Mouse (Mus musculus) hindbrain, embryonic 12.5 days (tissue): ENCODE results near the gene Capn10. TPM values are rescaled to one million over a fixed set of nuclear protein-coding genes. Genes with fewer than 3 reads are reported as not detected.

Experiments used
- ATAC-seq: fragments of 200-750 bp; cut with Nextera tagmentation; 2 replicates; pipeline ENCODE4 v1.8.0; 2017; ENCODE audit warnings: moderate TSS enrichment; ENCODE audit not compliant: low FRiP score
- H3K27ac ChIP-seq: fragments of 300-500 bp; sonication (generic); 2 replicates; pipeline ENCODE4 v1.5.1; 2016; ENCODE audit warnings: mild to moderate bottlenecking
- H3K27me3 ChIP-seq: fragments of 300-500 bp; sonication (generic); 2 replicates; pipeline ENCODE4 v1.6.1; 2016; ENCODE audit warnings: mild to moderate bottlenecking
- H3K36me3 ChIP-seq: fragments of 300-500 bp; sonication (generic); 2 replicates; pipeline ENCODE4 v1.6.1; 2016; ENCODE audit warnings: mild to moderate bottlenecking
- H3K4me1 ChIP-seq: fragments of 300-500 bp; sonication (generic); 2 replicates; pipeline ENCODE4 v1.6.1; 2016
- H3K4me2 ChIP-seq: fragments of 300-500 bp; sonication (generic); replicated peaks from 2 replicates; pipeline ENCODE4 v1.6.1; 2016; ENCODE audit warnings: mild to moderate bottlenecking
- H3K4me3 ChIP-seq: fragments of 300-500 bp; sonication (generic); 2 replicates; pipeline ENCODE4 v1.5.1; 2016; ENCODE audit warnings: mild to moderate bottlenecking
- H3K9ac ChIP-seq: fragments of 300-500 bp; sonication (generic); 2 replicates; pipeline ENCODE4 v1.6.1; 2016; ENCODE audit warnings: mild to moderate bottlenecking, moderate library complexity
- H3K9me3 ChIP-seq: fragments of 300-500 bp; sonication (generic); replicated peaks from 2 replicates; pipeline ENCODE4 v1.6.1; 2016; ENCODE audit warnings: mild to moderate bottlenecking
- WGBS: fragments of 180-500 bp; shearing (Covaris S2); methylation state at CpG from one replicate; pipeline ENCODE4 v1.1.7; 2016; 5-methylcytosine and 5-hydroxymethylcytosine counted together
- polyA plus RNA-seq: library from polyadenylated mRNA; unstranded; fragments of >200 nt; fragmentation: Nextera tagmentation; extraction: Ambion mirVana; gene quantifications from 2 replicates; pipeline ENCODE4 v1.2.1, GENCODE M21; 2016

The Capn10 gene
- polyA plus RNA-seq, 1 experiment from 2014 or later = 56.3 TPM

DNA sequence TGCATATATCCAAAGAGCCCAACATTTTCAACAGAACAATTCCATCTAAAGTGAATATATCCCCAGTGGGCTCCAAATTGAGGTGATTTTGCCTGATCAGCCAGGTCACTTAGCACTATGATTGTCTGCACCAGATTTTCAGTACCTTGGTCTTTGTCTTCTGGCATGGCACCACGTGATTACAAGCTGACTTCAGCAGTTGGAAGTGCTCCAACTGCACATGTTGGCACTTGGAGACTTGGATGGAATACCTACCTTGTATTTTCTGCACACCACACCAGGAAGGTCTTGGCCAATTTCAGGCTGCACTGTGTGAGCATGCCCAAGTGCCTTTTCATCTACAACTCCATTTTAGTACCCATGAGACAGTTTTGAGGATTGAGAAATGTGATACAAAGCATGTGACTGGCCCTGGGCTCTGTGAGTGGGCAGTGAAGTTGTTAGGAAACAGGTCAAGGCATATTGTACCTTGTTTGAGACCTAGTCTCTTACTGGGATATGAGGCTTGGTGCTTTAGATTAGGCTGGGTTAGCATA is 3.9 kb upstream of the Capn10 start:
- Histone ChIP-seq H3K9ac (no peak overlapping the region), H3K9me3 (no peaks in the 10 kb centered on the region), H3K36me3 (no peaks in the 10 kb centered on the region), H3K4me1 (peaks cover 8% of the 10 kb centered on the region), H3K27me3 (peaks cover 9% of the 10 kb centered on the region; the same call in 1 of the 2 replicates), H3K4me3 (no peak overlapping the region), H3K27ac (no peak overlapping the region), H3K4me2 (no peak overlapping the region)
- WGBS = 29% methylated on average over 1 of the region's 1 CpGs
- no peak for ATAC-seq

- 84% methylated on average over 4 of the region's 4 CpGs for WGBS
Measured at GRCm38 (mm10) chr1:92933611-92934010, 565 bp upstream of the Capn10 start.

DNA sequence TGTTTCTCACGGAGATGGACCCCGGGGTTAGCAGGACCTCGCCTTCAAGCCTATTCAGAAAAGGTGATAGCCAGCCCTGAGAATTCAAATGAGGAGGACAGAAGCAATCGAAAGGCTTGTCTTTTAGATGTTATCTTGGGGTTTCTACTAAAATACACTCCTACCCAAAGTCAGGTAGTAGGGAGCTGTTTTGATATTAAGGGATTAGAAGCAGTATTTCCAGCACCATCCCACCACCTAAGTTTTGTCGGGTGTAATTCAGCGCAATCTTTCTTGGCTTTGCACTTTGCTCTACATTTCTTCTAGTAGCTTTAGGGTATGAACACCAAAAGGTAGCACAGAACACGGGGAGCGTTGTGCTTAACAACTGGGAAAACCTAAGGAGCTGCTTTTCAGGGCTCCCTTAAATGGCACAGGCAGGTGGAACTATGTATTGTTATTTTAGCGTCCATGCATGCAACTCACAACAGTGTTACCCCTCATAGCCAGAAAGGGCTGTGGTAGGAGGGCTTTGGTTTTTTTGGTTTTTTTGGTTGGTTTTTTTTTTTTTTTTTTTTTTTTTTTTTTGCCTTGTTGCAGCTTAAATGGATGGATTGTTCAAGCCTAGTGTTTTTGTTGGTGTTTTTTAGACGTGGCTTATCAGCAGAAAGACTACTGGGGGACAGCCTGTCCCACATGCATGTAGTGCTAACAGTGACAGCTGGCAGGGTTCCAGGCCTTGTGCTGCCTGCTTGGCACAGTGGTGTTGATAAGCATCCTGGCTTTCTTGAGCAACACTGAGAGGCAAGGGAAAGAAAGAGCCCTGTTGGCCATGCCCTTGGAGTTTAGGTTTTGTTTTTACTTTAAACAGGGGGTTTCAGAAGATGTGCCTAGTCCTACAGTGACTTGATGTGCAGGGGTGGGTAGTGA is 1.1 kb downstream of the Capn10 start:
- peak overlapping the region; percentile 80 for H3K9ac ChIP-seq
- peaks cover 3% of the 10 kb centered on the region; the same call in 1 of the 2 replicates for H3K27me3 ChIP-seq
- H3K4me3 ChIP-seq = peak overlapping the region; percentile 84
- H3K9me3 ChIP-seq = no peaks in the 10 kb centered on the region
- peak overlapping the region; percentile 94 for H3K27ac ChIP-seq
- peak overlapping the region; percentile 84 for H3K4me2 ChIP-seq
- peaks cover 24% of the 10 kb centered on the region for H3K36me3 ChIP-seq
- H3K4me1 ChIP-seq = peaks cover 28% of the 10 kb centered on the region
- 19% methylated on average over 10 of the region's 10 CpGs for WGBS
- no peak for ATAC-seq

More at GRCm38 (mm10) chr1:92933611-92934010, 565 bp upstream of the Capn10 start:
- H3K4me2 ChIP-seq = peak overlapping the region; percentile 84
- H3K9me3 ChIP-seq = no peaks in the 10 kb centered on the region
- peak overlapping the region; percentile 94 for H3K27ac ChIP-seq
- peaks cover 7% of the 10 kb centered on the region for H3K36me3 ChIP-seq
- peaks cover 28% of the 10 kb centered on the region for H3K4me1 ChIP-seq
- H3K9ac ChIP-seq = peak overlapping the region; percentile 80
- peaks cover 3% of the 10 kb centered on the region; the same call in 1 of the 2 replicates for H3K27me3 ChIP-seq
- H3K4me3 ChIP-seq = peak overlapping the region; percentile 84
- ATAC-seq = no peak

DNA sequence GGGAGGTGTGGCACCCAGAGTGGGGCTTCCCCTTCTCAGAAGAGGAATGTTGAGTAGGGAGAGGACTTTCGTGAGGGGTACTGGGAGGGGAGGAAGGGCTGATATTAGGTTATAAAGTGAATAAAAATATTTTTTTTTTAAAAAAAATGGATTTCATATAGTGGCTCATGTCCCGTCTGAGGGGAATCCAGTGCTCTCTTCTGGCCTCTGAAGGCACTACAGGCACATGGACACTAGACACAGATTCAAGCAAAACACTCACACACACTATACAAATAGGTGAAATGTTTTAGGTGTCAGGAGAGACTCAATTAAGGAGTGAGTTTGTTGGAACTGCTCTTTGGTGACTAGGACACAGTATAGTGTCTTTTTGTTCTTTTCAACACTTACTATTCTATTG is 1.8 kb downstream of the Capn10 start:
- H3K27me3 ChIP-seq = 0 out of 2 replicates have a peak, but pooled peaks cover 3% of the 10 kb centered on the region
- WGBS = 52% methylated on average over 2 of the region's 2 CpGs
- H3K27ac ChIP-seq = no peak overlapping the region
- H3K4me3 ChIP-seq = peak overlapping the region; percentile 84
- ATAC-seq = no peak
- H3K4me1 ChIP-seq = peaks cover 28% of the 10 kb centered on the region
- H3K9ac ChIP-seq = peak overlapping the region; percentile 80
- peak overlapping the region; percentile 84 for H3K4me2 ChIP-seq
- no peaks in the 10 kb centered on the region for H3K9me3 ChIP-seq
- peaks cover 31% of the 10 kb centered on the region for H3K36me3 ChIP-seq

DNA sequence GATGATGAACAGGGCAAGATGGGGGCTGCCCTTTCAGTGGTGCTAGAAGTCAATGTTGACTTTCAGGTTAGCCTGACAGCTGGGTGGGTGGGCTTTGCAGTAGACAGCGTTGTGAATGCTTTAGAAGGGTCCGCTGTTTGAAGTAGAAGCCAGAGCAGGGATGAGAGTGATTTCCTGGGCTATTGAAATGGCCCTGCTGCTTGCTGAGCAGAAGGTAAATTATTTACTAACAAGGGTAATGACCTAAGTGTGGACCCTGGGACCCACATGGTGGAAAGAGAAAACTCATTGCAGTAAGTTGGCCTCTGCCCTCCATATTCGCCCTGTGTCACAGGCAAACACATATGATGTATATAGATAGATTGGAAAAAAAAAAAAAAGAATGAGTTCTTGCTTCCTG is 2.3 kb downstream of the Capn10 start:
- peaks cover 34% of the 10 kb centered on the region for H3K36me3 ChIP-seq
- peak overlapping the region; percentile 84 for H3K4me3 ChIP-seq
- 0 out of 2 replicates have a peak, but pooled peaks cover 3% of the 10 kb centered on the region for H3K27me3 ChIP-seq
- H3K4me2 ChIP-seq = peak overlapping the region; percentile 84
- H3K27ac ChIP-seq = no peak overlapping the region
- peak overlapping the region; percentile 80 for H3K9ac ChIP-seq
- ATAC-seq = no peak
- peaks cover 28% of the 10 kb centered on the region for H3K4me1 ChIP-seq
- H3K9me3 ChIP-seq = no peaks in the 10 kb centered on the region
- 63% methylated on average over 3 of the region's 3 CpGs for WGBS

GRCm38 (mm10) chr1:92937797-92938196 is 3.6 kb downstream of the Capn10 start:
- peaks cover 48% of the 10 kb centered on the region for H3K36me3 ChIP-seq
- 87% methylated on average over 3 of the region's 3 CpGs for WGBS

GRCm38 (mm10) chr1:92939746-92940145 is 5.6 kb downstream of the Capn10 start:
- Histone ChIP-seq H3K27me3 (no peaks in the 10 kb centered on the region), H3K9me3 (no peaks in the 10 kb centered on the region), H3K4me1 (peaks cover 23% of the 10 kb centered on the region), H3K4me2 (no peak overlapping the region), H3K4me3 (no peak overlapping the region), H3K9ac (no peak overlapping the region), H3K36me3 (peaks cover 67% of the 10 kb centered on the region), H3K27ac (no peak overlapping the region)
- 96% methylated on average over 4 of the region's 4 CpGs for WGBS
- no peak for ATAC-seq

More at GRCm38 (mm10) chr1:92937797-92938196, 3.6 kb downstream of the Capn10 start:
- no peak for ATAC-seq
- Histone ChIP-seq H3K4me1 (peaks cover 28% of the 10 kb centered on the region), H3K27ac (no peak overlapping the region), H3K27me3 (no peaks in the 10 kb centered on the region), H3K4me3 (no peak overlapping the region), H3K4me2 (no peak overlapping the region), H3K9me3 (no peaks in the 10 kb centered on the region), H3K9ac (no peak overlapping the region)

GRCm38 (mm10) chr1:92943219-92943989 is 9.2 kb downstream of the Capn10 start:
- Histone ChIP-seq H3K4me3 (no peak overlapping the region), H3K4me2 (no peak overlapping the region), H3K36me3 (peaks cover 97% of the 10 kb centered on the region), H3K27me3 (no peaks in the 10 kb centered on the region), H3K27ac (no peak overlapping the region), H3K4me1 (no peaks in the 10 kb centered on the region), H3K9ac (no peak overlapping the region), H3K9me3 (no peaks in the 10 kb centered on the region)
- ATAC-seq = no peak
- WGBS = 94% methylated on average over 19 of the region's 19 CpGs

DNA sequence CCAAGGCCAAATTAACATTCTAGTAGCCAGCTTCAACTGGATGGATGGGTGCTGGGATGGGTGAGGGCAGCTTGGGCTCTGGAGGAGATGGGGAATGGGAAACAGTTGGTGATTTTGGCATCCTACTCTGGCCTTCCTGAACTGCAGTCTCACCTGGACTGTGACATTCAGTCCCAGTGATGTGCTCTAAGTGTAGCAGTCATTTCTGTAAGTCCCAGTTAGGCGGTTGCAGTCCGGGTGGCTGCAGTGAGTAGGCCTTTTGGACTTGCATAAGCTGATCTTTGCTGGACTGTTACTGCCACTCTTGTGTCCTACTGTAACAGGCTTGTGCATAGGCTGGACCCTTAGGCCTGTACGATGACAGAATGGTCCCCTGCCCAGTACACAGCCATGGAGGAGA is 13.8 kb downstream of the Capn10 start:
- Histone ChIP-seq H3K36me3 (peaks cover 67% of the 10 kb centered on the region), H3K27ac (no peak overlapping the region), H3K4me2 (no peak overlapping the region), H3K27me3 (no peaks in the 10 kb centered on the region), H3K4me3 (no peak overlapping the region), H3K9ac (no peak overlapping the region), H3K9me3 (no peaks in the 10 kb centered on the region), H3K4me1 (no peaks in the 10 kb centered on the region)
- no peak for ATAC-seq
- WGBS = 99% methylated on average over 3 of the region's 3 CpGs

DNA sequence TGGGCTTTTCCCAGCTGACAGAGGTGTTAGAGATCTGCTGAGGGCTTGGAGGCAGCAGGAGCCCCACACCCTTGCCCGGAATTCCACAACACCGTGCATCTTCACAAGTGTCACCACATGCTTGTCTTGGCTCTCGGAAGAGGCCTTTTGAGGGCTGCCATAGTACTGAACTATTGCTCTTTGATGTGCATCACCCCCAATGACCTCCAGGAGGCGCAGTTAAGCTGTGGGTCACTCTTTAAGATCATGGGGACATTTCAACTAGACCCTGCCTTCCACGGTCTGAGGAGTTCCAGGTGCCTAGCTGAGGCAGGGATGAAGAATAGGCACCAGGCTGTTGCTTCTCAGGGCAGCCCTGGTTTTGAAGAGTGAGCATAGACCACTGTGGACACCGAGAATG is 15.2 kb downstream of the Capn10 start:
- Histone ChIP-seq H3K36me3 (peaks cover 52% of the 10 kb centered on the region), H3K27me3 (no peaks in the 10 kb centered on the region)
- 67% methylated on average over 6 of the region's 6 CpGs for WGBS

DNA sequence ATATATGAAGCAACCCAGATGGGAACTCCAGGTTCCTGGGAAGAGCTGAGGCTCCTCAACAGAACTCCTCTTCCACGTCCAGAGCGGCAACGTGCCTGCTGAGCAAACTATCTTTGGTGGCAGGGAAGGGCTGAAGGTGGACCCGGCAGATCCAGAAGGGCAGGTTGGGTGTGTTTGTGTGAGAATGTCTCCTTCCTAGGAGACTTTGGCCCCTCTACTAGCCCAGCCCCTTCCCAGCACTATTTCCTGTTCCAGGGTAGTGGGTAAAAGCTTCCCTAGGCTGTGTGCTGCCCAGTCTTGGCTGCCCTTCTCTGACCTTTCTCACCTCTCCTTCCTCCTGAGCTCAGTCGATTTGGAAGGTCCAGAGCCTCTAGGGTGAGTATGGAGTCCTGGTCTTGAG is 16.4 kb downstream of the Capn10 start, which contains the start of gene Gpr35:
Gene Gpr35, plus strand, starts transcription at position 259 of the 400 bp plus-strand sequence.
- Histone ChIP-seq H3K4me3 (no peak within 1 kb of the TSS), H3K9ac (no peak within 1 kb of the TSS), H3K36me3 (peaks cover 40% of the 10 kb centered on the region), H3K4me2 (no peak within 1 kb of the TSS), H3K27me3 (no peaks in the 10 kb centered on the region), H3K9me3 (no peaks in the 10 kb centered on the region), H3K27ac (no peak within 1 kb of the TSS), H3K4me1 (no peaks in the 10 kb centered on the region)
- 84% methylated on average over 5 of the region's 5 CpGs for WGBS
- ATAC-seq = no peak

More for the DNA sequence above, 15.2 kb downstream of the Capn10 start:
- ATAC-seq = no peak
- no peak overlapping the region for H3K4me3 ChIP-seq
- H3K27ac ChIP-seq = no peak overlapping the region
- H3K4me2 ChIP-seq = no peak overlapping the region
- H3K4me1 ChIP-seq = no peaks in the 10 kb centered on the region
- no peaks in the 10 kb centered on the region for H3K9me3 ChIP-seq
- H3K9ac ChIP-seq = no peak overlapping the region

DNA sequence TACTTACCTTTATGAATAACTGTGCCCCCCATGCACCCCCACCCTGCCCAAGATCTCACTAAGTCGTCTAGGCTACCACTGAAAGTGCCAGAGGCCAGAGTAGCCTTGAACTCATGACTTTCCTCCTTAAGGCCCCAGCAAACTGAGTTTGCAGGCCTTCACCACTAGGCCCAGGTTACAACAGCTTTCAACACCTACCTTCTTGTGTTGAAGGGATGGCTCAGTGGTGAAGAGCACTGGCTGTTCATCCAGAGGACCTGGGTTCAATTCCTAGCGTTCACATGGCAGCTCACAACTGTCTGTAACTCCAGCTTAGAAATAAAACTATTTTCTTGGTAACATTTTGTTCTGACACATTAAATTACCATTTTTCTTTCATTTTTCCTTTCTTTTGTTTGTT is 19.5 kb downstream of the Capn10 start:
- Histone ChIP-seq H3K27me3 (no peaks in the 10 kb centered on the region), H3K4me3 (no peak overlapping the region), H3K36me3 (peaks cover 12% of the 10 kb centered on the region; the same call in 1 of the 2 replicates), H3K4me2 (no peak overlapping the region), H3K9me3 (no peaks in the 10 kb centered on the region), H3K9ac (no peak overlapping the region), H3K27ac (no peak overlapping the region), H3K4me1 (no peaks in the 10 kb centered on the region)
- 69% methylated on average over 2 of the region's 2 CpGs for WGBS
- ATAC-seq = no peak
